Mouse (Mus musculus) yolk sac, embryonic 10.5 days (tissue): ENCODE results near the gene Foxl1.

Experiments used
- DNase-seq: peaks from one replicate; pipeline ENCODE4 v3.0.0-alpha.2; 2017; ENCODE audit warnings: low spot score

Foxl1 gene

DNA sequence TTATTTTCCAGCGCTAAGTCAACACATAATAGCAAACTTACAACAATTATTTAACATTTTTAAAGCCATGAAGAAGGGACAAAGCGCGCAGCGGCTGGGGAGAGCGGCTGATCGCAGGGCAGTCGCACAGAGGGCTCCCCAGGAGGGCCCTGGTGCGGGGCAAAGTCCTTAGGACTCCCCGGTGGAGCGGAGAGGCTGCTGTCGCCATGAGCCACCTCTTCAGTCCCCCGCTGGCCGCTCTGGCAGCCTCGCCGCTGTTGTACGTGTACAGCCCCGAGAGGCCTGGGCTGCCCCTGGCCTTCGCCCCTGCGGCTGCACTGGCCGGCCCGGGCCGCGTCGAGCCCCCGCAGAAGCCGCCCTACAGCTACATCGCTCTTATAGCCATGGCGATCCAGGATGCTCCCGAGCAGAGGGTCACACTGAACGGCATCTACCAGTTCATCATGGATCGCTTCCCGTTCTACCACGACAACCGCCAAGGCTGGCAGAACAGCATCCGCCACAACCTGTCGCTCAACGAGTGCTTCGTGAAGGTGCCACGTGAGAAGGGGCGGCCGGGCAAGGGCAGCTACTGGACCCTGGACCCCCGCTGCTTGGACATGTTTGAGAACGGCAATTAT lies at the start of gene Foxl1:
Foxl1 (plus strand) TSS at position 185 of the 620 bp plus-strand sequence.
- no peak for DNase-seq

DNA sequence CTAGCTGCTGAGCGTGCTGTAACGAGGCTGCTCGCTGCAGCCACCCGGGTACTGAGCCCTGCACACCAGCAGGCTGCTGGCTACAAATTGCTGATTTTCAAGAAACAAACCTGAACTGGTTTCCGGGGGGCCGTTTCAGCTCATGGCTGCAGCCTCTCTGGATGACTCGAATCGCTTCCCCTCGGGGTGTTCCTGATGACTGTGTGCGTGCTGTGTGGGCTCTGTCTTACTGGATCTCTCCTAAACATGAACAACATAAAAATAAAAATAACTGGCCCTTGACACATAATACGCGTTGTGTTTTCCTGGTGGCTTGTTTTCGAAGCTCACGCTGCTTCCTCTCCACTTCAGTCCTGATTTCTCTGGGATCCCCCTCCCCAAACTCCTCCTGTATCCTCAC lies 49.0 kb upstream of the Foxl1 start:
- no peak for DNase-seq

DNA sequence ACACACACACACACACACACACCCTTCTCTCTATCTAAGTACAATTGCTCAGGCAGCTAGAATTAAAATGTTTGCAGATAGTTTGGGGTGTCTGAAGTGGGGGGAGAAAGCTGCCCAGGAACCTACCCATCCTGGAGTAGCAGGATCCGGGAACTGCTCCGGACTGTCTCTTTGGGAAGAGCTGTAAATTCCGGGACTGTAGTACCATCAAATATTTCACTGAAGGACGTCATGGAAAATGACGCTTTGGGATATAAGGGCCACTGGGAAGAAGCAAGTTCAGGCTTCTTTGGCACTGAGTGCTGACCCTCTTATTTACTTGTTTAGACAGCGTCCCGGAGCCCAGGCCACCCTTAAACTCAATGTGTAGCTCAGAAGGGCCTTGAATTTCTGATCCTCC lies 48.5 kb upstream of the Foxl1 start:
- no peak for DNase-seq

DNA sequence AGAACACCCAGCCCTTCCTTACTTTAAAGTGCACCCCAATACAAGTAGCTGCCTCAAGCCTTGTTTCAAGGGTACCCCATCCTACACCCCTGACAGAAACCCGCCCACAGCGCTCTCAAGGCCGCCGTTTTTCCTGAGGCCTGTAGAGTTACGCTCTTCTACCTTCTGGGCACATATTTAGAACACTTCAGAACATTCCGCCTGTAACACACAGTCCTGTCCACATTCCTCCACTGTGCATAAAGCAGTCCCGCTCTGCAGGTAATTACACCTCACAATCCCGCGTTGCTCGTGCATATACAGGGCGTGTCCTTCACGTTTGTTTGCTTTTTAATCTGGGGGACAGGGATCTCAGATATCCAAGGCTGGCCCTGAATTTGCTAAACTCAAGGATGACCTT lies 47.8 kb upstream of the Foxl1 start:
- DNase-seq: no peak

DNA sequence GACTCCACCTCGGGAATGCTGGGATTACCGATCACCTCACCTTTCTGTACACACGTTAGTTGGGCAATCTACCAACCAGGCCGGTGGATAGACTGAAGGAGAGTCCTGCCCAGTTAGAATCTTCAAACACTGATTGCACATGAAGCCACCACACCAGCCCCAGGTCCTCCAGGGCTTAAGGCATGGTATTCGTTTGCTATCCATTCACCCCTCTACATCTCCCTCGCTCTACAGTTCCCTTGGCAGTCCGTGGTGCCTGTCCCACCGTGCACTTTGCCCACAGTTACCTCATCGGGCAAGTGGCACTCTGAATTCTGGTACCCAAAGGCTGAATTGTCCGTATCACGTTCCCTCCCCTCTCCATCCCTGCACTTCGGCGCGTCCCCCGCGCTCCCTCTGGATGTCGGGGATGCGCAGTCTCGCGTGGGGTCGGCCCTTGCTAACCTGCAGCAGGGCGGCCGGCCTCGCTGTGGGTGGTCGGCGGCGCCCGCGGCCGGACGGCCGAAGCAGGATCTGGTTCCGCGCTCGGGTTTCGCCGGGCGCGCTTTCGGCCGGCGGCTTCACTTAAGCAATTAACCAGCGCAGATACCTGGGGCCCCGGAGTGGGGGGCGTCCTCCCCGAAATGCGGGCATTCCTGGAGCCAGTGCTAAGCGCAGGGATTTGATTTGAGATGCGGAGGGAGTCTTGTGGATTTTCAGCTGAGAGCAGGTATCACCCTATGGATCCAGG lies 47.2 kb upstream of the Foxl1 start:
- no peak for DNase-seq

DNA sequence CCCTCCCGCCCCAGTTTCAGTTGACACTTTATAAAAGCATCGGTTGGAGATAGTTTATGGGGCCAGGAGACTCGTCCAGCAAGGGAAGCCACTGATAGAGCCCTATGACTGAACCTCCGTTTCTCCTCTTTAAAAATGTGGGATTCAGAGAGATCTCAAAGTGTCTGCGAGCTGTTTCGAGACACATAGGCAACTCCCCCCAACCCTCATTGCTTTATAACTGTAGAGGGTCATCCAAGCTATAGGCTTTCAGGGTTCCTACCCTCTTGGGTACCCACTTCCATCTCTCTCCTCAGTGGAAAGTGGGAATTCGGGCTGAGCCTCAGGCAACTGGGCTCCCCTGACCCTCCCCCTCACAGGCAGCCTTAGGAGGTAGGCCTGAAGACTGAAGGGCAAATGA lies 46.3 kb upstream of the Foxl1 start:
- DNase-seq: no peak

DNA sequence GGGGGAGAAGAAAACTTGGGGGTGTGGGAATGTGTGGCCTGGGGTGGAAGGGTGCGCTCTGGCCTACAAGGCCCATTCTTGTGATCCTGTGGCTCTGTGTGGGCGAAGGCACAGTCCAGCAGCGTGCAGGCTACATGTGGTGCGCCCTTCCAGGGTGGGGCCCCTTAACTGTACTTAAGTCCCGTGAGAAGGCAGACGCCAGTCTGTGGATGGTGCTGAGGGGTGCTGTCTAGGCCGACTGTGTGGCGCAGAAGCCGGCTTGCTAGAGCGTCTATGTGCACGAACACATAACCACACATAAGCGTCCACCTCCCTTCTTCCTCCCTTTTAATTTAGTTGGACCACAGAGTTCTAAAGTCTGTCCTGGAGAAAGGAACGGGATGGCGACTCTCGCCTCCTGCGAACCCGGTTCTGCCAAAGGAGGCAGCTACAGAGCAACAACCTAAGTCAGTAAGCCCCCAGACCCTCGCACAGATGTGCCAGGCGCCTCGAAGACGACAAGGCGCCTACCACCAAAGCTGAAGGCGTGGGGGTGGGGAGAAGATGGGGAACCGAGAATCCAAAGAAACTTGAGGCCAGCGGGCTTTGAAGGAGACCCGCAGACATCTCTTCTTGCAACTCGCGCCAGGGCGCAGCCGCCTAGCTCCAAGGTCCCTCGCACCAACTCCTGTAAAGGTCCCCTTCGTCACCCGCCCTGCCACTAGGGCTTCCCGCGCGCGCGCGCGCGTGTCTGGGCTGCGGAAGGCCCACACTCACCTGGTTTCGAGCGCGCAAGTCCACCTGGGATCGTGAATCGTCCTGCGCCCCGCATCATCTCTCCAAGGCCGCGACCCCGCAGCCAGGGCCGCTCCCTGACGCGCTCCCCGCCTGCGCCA lies 45.3 kb upstream of the Foxl1 start:
- no peak for DNase-seq

DNA sequence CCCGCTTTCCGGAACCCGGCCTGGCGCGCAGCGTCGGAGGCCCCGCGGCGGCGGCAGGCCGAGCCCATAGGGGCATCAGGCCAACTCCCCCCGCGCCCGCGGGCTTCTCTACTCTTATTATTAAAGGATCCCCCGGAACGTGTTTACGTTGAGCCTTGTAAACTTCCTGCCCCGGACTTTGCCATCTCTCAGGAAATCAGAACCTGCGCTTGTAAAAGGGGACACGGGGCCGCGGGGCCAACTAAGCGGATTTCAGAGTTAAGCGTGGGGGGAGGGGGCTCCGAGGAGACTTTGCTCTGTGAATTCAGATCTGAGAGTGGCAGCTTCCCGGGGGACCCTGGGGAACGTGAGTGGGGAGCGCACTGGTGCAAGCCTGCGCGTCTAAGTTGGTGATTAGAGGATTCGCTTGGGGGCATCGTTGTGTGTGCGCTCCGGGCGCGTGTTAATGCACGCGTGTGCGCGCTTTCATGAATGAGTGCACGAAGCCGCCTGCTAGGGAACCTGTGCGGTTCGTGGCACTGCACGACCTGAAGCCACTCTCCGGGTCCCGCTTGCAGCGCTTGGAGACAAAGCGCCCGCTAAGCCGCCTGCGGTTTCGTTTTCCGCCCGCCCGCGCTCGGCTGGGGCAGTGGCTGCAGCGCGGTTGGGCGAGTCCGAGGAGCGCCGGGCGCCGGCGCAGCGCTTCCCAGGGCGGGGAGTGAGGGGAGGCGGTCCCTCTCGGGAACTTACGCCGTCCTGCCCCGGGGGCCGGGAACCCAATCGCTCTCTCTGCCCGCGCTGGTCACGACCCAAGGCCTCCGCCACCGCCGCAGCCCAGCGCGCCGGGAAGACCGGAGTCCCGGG lies 44.4 kb upstream of the Foxl1 start:
- DNase-seq: peak; percentile 83

DNA sequence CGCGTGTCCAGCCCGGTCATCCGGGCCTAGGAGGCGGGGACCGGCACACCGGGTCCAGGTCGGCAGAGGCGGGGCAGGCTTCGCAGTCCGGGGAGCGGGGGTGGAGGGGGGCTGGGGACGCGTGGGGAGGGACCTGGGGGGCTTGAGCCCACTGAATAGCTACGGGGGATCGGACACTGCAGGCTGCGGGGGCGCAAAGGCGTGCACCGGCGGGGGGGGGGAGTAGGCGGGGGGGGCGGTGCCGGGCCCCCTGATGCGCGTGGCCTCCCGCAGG lies 43.9 kb upstream of the Foxl1 start:
- peak; percentile 88 for DNase-seq

DNA sequence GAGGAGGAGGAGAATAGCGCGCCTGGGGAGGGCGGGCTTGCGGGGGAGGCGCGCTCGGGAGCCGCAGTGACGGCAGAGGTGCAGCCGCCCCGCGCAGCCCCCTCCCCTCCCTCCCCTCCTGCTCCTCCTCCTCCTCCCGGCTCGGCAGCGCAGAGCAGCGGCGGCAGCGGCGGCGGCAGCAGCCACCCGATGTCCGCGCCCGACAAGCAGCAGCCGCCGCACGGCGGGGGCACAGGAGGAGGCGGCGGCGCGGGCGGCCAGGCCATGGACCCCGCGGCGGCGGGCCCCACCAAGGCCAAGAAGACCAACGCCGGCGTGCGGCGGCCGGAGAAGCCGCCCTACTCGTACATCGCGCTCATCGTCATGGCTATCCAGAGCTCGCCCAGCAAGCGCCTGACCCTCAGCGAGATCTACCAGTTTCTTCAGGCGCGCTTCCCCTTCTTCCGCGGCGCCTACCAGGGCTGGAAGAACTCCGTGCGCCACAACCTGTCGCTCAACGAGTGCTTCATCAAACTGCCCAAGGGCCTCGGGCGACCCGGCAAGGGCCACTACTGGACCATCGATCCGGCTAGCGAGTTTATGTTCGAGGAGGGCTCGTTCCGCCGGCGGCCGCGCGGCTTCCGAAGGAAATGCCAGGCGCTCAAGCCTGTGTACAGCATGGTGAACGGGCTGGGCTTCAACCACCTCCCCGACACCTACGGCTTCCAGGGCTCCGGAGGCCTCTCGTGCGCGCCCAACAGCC lies 43.4 kb upstream of the Foxl1 start, which contains the start of gene Foxf1:
Foxf1 (plus strand) TSS at position 177 of the 742 bp plus-strand sequence.
- no peak for DNase-seq

DNA sequence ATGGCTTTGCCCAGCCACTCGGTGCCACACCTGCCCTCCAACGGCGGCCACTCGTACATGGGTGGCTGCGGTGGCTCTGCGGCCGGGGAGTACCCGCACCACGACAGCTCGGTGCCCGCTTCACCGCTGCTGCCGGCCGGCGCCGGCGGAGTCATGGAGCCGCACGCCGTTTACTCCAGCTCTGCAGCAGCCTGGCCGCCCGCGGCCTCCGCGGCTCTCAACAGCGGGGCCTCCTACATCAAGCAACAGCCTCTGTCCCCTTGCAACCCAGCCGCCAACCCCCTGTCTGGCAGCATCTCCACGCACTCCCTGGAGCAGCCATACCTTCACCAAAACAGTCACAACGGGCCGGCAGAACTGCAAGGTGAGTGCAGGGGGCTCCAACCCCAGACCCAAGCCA lies 42.7 kb upstream of the Foxl1 start:
- DNase-seq: no peak

DNA sequence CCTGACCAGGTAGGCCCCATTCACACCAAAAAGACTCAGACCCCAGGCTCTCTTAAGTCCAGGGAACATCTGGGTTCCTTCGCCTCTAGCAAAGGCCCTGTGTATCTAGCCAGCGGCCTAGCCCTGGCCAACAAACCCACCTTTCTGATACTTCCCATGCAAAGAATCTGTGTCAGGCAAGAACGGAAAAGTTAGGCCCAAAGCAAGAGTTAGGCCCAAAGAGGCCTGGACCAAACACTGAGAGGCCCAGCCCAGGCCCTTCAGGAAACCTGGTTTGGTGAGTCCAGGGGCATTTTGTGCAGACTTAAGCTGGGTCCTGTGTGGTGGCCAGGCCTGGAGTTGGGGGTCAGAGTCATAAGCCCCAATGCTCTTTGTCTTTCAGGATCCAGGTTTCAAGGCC lies 42.2 kb upstream of the Foxl1 start:
- DNase-seq: no peak

DNA sequence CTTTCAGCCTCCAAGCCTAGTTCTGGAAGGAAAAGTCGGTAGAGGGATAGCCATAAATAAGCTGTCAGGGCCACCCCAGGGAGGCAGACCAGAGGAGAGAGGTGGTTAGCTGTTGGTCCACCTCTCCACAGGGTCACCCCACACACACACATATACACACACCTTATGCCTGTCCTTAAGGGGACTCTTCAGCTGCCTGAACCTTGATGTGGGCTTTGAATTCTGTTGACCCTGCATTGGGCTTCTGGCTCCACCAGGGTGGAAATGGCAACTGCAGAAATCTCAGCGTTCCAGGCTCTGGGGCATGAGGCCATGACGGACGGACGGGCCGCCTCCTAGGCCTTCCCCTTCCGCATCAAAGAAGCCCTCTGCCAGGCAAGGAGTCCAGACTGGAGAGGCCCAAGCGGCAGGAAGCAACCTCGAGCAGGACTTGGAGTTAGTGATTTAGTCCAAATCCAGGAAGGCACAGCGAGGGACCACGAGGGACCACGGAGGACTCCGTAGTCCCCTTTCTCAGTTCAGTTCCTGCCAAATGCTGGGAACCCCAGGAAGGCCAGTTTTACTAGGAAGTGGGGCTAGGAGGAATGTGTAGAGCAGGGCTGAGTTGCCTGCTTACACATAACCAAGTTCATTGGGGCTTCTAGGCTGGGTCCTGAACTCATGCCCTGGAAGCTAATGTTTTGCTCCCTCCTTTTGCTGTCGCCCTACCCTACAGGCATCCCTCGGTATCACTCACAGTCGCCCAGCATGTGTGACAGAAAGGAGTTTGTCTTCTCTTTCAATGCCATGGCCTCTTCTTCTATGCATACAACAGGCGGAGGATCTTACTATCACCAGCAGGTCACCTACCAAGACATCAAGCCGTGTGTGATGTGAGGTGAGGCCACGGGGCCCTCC lies 41.5 kb upstream of the Foxl1 start:
- no peak for DNase-seq

DNA sequence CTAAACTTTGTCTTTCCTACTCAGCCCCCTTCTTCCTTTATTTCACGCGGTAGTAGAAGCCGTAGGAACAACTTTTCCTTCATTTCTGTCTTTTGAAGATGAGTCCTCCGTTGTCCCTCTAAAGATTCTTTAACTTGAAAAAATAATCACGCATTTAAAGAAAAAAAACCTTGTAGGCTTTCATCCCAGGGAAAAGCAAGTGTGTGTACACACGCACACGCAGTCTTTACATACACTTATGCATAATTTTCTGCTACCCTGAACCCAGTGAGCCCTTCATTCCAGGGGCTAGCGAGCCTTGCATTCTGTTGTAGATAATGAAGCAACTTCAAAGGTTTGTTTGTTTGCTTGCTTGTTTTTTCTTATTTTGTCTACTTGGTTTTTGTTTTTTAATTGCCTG lies 39.5 kb upstream of the Foxl1 start:
- DNase-seq: no peak

DNA sequence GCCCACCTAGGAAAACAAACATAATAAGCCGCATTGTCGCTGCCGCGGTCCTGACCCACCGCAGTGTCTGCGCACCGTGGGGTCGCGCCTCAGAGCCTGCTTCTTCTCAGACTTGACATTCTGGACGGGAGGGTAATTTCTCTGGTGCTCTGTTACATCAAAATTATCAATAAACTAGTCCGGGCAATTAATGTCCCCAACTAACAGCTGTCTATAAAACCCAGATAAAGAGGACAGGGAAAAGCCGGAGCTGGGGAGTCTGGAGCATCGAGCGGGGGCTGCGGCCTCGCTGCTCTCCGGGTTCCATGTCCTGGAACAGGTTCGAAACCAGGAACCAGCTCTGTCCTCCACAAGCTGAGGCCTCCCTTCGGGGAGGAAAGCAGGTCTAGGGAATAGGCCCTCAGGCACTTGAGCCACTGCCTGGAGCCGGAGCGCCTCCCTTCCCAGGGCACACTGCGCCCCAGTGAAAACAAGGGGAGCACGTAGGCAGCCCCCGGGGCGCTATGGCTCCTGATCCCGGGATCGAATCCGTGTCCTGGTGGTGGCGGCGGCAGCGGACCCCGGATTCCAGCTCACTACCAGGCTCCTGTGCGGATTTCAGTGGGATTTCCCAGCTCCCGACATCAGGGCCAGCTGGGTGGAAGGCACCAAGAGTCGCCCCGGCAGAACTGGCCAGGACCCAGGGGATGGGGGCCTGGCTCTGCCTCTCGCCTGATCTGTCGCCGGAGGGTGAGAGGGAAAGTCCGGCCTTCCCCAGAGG lies 38.7 kb upstream of the Foxl1 start:
- no peak for DNase-seq

DNA sequence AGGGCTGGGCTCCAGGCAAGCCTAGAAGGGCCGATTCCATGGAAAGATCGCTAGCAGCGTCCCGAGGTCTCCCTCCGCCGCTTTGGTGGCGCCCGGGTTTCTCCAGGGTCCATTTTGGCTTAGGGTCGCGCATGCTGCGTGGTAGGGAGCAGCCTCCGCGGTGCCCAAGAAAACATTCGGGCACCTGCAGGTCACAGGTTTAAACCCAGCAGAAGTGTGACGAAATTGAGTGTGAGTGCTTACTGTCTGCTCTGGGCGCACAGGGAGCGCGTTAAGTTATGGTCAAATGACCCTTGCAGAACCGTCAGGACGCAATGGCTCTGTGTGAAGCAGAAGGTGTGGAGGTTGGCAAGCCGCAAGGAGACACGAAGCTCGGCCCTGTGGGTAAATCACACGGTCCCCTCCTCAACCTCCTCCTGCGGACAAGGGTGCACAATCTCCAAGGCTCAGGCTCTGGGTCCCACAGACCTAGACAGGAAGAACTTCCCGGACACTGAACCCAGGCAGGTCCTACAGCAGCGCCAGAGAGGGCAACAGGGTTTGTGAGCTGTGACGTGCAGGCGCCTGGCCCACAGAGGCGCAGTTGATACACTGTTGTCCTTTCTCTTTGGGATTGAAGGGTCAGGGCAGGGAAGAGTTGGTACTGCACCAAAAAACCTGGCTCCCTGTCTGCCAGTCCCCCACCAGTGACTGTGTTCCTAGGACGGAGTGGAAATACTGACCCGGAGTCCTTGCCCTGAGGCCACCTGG lies 37.9 kb upstream of the Foxl1 start:
- no peak for DNase-seq

DNA sequence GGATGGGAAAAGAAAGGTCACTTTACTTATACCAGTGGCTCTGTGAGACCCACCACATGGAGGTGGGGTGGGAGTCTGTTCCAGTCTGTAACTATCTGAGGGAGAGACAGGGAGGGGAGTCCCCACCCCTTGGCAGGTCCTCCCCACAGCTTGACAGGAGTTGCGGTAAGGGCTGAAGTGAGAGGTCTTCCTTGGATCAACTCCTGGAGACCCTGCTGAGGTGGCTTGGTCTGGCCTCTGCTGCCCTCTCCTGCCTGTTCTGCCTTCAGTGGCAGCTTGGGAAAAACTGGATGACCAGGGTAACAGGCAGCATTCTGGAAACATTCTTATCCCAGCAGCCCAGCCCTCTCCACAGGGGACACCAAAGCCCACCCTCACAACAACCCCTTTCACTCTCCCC lies 37.0 kb upstream of the Foxl1 start:
- DNase-seq: no peak

DNA sequence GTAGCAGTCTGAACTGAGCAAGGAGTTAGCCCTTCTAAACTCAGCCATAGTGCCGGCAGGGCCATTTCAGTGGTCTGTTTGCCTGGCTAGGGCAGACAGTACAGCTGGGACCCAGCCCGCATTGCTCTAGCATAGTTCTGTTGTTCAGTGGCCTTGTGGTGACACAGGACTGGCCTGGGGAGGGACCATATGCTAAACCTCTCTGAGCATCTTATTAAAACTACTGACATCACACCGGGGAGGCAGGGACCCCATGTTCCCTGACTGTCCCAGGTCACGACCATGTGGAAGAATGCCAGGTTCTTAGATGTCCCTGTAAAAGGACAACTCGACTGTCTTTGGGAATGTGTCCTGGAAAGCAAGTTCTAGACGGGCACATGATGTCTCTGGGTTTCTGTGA lies 35.6 kb upstream of the Foxl1 start:
- no peak for DNase-seq

DNA sequence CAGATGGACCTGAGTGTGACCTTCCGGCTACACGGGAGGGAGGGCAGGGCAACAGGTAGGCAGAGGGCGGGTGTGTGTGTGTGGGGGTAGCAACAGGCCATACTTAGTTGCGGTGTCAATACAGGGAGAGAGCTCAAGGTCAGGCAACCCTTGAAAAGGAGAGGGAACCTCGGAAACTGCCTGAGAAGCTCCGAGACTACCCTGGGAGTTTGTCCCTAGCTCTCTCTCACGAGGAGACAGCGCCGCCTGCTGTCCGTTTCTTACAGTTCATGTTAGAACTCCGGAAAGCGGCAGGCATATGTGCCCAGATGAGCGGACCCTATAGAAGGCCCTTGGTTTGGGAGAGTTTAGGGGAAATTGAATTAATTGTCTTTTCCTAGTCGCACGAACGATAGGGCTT lies 35.1 kb upstream of the Foxl1 start:
- DNase-seq: peak; percentile 77
